Mouse (Mus musculus) midbrain, embryonic 14.5 days (tissue): ENCODE data around the gene Vmp1. TPM values are rescaled to one million over a fixed set of nuclear protein-coding genes. Genes with fewer than 3 reads are reported as not detected.

ENCODE experiments used
- ATAC-seq: fragments of 200-750 bp; cut with Nextera tagmentation; 2 replicates; pipeline ENCODE4 v1.8.0; 2017; ENCODE audit warnings: moderate number of reproducible peaks, moderate library complexity; ENCODE audit not compliant: low FRiP score, low TSS enrichment
- DNase-seq: peaks from one replicate; pipeline ENCODE4 v3.0.0-alpha.2; 2015
- H3K27ac ChIP-seq: fragments of 300-500 bp; sonication (generic); replicated peaks from 2 replicates; pipeline ENCODE4 v1.5.1; 2014; ENCODE audit warnings: mild to moderate bottlenecking, low read depth, low read length, moderate library complexity
- H3K27me3 ChIP-seq: fragments of 300-500 bp; sonication (generic); 2 replicates; pipeline ENCODE4 v1.6.1; 2014; ENCODE audit warnings: low read length, control low read depth, mixed read lengths; ENCODE audit not compliant: control insufficient read depth, insufficient read depth
- H3K36me3 ChIP-seq: fragments of 300-500 bp; sonication (generic); 2 replicates; pipeline ENCODE4 v1.6.1; 2014; ENCODE audit warnings: low read length, control low read depth; ENCODE audit not compliant: control insufficient read depth, insufficient read depth
- H3K4me1 ChIP-seq: fragments of 300-500 bp; sonication (generic); 2 replicates; pipeline ENCODE4 v1.6.1; 2014; ENCODE audit warnings: mild to moderate bottlenecking, antibody characterized with exemption, low read length, control low read depth; ENCODE audit not compliant: control insufficient read depth, insufficient read depth
- H3K4me2 ChIP-seq: fragments of 300-500 bp; sonication (generic); 2 replicates; pipeline ENCODE4 v1.6.1; 2014; ENCODE audit warnings: mild to moderate bottlenecking, low read length, moderate library complexity
- H3K4me3 ChIP-seq: fragments of 300-500 bp; sonication (generic); replicated peaks from 2 replicates; pipeline ENCODE4 v1.5.1; 2014; ENCODE audit warnings: low read depth, low read length
- H3K9ac ChIP-seq: fragments of 300-500 bp; sonication (generic); replicated peaks from 2 replicates; pipeline ENCODE4 v1.6.1; 2014; ENCODE audit warnings: mild to moderate bottlenecking, low read length, moderate library complexity
- H3K9me3 ChIP-seq: fragments of 300-500 bp; sonication (generic); 2 replicates; pipeline ENCODE4 v1.6.1; 2016; ENCODE audit warnings: low read length, control low read depth, mixed read lengths; ENCODE audit not compliant: control insufficient read depth
- WGBS: fragments of 180-500 bp; shearing (Covaris S2); extraction: QIAGEN DNeasy Blood & Tissue Kit; methylation state at CpG from one replicate; pipeline ENCODE4 v1.1.7; 2014; 5-methylcytosine and 5-hydroxymethylcytosine counted together
- polyA plus RNA-seq: library from polyadenylated mRNA; unstranded; fragments of >200 nt; fragmentation: Nextera tagmentation; extraction: Ambion mirVana; gene quantifications from 2 replicates; pipeline ENCODE4 v1.2.1, GENCODE M21; 2014

Gene Vmp1
- 129 TPM in 2 replicates for polyA plus RNA-seq

DNA sequence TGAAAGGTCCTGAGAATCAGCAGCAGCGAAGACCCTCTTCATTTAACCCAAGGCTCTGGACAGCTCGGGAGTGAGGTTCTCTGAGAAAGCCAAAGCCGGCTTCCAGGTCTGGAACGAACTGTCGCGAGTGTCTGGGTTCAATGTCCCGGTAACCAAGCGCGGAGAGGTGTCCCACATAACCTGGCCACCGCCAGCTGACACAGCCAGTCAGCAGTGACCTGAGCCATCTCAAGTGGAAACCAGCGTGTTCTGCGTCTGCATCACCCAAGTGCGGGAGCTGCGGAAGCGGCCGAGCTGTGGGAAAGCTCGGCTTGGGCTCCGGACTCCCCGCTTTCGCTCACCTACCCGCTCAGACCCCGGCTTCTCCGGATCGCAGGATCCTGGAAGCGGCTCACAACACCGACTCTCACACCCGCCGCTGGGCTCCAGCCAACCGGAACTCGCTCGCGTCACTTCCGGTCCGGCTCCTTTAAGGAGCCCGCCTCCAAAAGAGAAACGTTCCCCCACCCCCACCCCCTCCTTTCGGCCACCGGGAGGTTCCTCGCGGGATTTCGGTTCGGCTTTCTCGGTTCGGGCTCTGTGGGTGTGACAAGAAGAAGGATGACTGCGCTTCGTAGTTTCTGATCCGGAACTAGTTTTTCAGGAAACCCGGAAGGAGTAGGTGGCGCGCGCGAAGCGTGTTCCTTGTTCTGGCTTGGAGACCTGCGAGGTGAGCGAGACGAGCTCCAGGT lies at the start of gene Vmp1, which contains the start of gene Ptrh2:
Gene Vmp1 (minus strand): TSS at position 442 of the 731 bp plus-strand sequence.
Gene Ptrh2 (plus strand): TSS at position 591 of the 731 bp plus-strand sequence.
- under 1% methylated on average over 56 of the region's 56 CpGs for WGBS
- peak within 1 kb of the TSS; percentile 90 for H3K4me3 ChIP-seq

DNA sequence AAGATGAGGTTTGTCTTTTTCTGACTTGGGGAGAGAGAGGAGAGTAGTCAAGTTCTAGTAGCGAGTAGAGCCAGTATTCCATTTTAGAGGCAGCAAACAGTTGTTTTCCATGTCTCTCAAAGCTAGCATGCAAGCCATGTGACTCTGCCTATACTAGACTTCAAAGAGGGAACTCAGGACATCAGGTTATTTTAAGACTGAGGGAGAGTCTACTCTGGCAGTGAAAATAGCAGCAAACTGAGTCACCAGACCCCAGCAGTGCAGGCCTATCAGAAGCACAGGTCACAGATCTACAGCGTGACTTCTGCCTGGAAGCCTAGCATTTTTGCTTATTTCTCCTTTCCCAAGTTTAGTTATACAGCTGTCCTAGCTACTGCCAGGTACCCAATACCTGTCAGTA lies 47.8 kb upstream of the Vmp1 start:
- ATAC-seq (no peak), DNase-seq (no peak)
- H3K27ac ChIP-seq: no peak overlapping the region
- H3K4me2 ChIP-seq: no peak overlapping the region
- no peaks in the 10 kb centered on the region for H3K4me1 ChIP-seq
- peaks cover 54% of the 10 kb centered on the region for H3K36me3 ChIP-seq
- H3K27me3 ChIP-seq: no peaks in the 10 kb centered on the region
- no peaks in the 10 kb centered on the region for H3K9me3 ChIP-seq
- H3K4me3 ChIP-seq: no peak overlapping the region
- no peak overlapping the region for H3K9ac ChIP-seq
- WGBS: 95% methylated on average over 2 of the region's 2 CpGs

More for the DNA sequence above, at the start of gene Vmp1, which contains the start of gene Ptrh2:
- Histone ChIP-seq H3K36me3 (no peaks in the 10 kb centered on the region; the same call in 1 of the 2 replicates), H3K27ac (peak within 1 kb of the TSS; percentile 87), H3K27me3 (no peaks in the 10 kb centered on the region), H3K4me1 (peaks cover 28% of the 10 kb centered on the region), H3K4me2 (peak within 1 kb of the TSS; percentile 65), H3K9me3 (no peaks in the 10 kb centered on the region), H3K9ac (peak within 1 kb of the TSS; percentile 82)
- peak; percentile 89 for ATAC-seq
- DNase-seq: peak; percentile 98

GRCm38 (mm10) chr11:86725607-86726006 lies 42.0 kb upstream of the Vmp1 start:
- H3K9ac ChIP-seq: no peak overlapping the region
- H3K4me3 ChIP-seq: no peak overlapping the region
- no peaks in the 10 kb centered on the region for H3K27me3 ChIP-seq
- H3K36me3 ChIP-seq: peaks cover 71% of the 10 kb centered on the region
- ATAC-seq (no peak), DNase-seq (no peak)
- H3K9me3 ChIP-seq: no peaks in the 10 kb centered on the region
- H3K4me2 ChIP-seq: no peak overlapping the region
- H3K27ac ChIP-seq: no peak overlapping the region
- H3K4me1 ChIP-seq: no peaks in the 10 kb centered on the region

DNA sequence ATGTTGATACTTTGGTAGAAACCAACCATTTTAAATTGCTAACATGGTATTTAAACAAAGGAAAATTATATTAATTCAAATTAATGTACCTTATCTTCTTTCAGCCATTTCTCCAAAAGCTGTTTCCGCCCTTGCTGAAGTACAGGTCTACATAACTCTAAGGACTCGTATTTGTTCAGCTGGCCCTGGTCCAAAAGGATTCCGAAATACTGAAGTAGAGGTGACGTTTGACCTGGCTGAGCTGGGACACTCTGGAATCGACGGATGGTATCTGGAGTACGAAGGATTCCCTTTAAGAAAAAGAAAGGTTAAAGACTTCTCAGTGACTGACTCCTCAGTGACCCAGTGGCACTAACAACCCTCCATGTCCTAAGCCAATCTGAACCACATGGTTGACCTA lies 41.3 kb upstream of the Vmp1 start:
- no peak overlapping the region for H3K4me3 ChIP-seq
- 96% methylated on average over 7 of the region's 7 CpGs for WGBS
- H3K36me3 ChIP-seq: peaks cover 73% of the 10 kb centered on the region

GRCm38 (mm10) chr11:86724004-86724403 lies 40.4 kb upstream of the Vmp1 start:
- no peak overlapping the region for H3K27ac ChIP-seq
- no peak overlapping the region for H3K4me2 ChIP-seq
- H3K4me3 ChIP-seq: no peak overlapping the region
- H3K9me3 ChIP-seq: no peaks in the 10 kb centered on the region
- no peak for ATAC-seq
- WGBS: 90% methylated on average over 3 of the region's 3 CpGs
- H3K9ac ChIP-seq: no peak overlapping the region
- no peak for DNase-seq
- peaks cover 74% of the 10 kb centered on the region for H3K36me3 ChIP-seq
- no peaks in the 10 kb centered on the region for H3K27me3 ChIP-seq
- no peaks in the 10 kb centered on the region for H3K4me1 ChIP-seq

More for the DNA sequence above, 41.3 kb upstream of the Vmp1 start:
- ATAC-seq (no peak), DNase-seq (no peak)
- no peak overlapping the region for H3K9ac ChIP-seq
- no peaks in the 10 kb centered on the region for H3K9me3 ChIP-seq
- no peak overlapping the region for H3K4me2 ChIP-seq
- H3K4me1 ChIP-seq: no peaks in the 10 kb centered on the region
- H3K27ac ChIP-seq: no peak overlapping the region
- no peaks in the 10 kb centered on the region for H3K27me3 ChIP-seq

GRCm38 (mm10) chr11:86719390-86719789 lies 35.8 kb upstream of the Vmp1 start:
- Histone ChIP-seq H3K27me3 (no peaks in the 10 kb centered on the region), H3K27ac (no peak overlapping the region), H3K4me3 (no peak overlapping the region), H3K9me3 (no peaks in the 10 kb centered on the region), H3K9ac (no peak overlapping the region), H3K36me3 (peaks cover 79% of the 10 kb centered on the region), H3K4me2 (no peak overlapping the region), H3K4me1 (no peaks in the 10 kb centered on the region)
- 94% methylated on average over 8 of the region's 8 CpGs for WGBS
- DNase-seq (no peak), ATAC-seq (no peak)

- Histone ChIP-seq H3K9me3 (no peaks in the 10 kb centered on the region), H3K27me3 (no peaks in the 10 kb centered on the region), H3K36me3 (peaks cover 77% of the 10 kb centered on the region), H3K4me3 (no peak overlapping the region), H3K4me1 (no peaks in the 10 kb centered on the region), H3K4me2 (no peak overlapping the region), H3K9ac (no peak overlapping the region), H3K27ac (no peak overlapping the region)
- DNase-seq (no peak), ATAC-seq (no peak)
- 99% methylated on average over 3 of the region's 3 CpGs for WGBS
Measured at GRCm38 (mm10) chr11:86718369-86718768, 34.7 kb upstream of the Vmp1 start.

DNA sequence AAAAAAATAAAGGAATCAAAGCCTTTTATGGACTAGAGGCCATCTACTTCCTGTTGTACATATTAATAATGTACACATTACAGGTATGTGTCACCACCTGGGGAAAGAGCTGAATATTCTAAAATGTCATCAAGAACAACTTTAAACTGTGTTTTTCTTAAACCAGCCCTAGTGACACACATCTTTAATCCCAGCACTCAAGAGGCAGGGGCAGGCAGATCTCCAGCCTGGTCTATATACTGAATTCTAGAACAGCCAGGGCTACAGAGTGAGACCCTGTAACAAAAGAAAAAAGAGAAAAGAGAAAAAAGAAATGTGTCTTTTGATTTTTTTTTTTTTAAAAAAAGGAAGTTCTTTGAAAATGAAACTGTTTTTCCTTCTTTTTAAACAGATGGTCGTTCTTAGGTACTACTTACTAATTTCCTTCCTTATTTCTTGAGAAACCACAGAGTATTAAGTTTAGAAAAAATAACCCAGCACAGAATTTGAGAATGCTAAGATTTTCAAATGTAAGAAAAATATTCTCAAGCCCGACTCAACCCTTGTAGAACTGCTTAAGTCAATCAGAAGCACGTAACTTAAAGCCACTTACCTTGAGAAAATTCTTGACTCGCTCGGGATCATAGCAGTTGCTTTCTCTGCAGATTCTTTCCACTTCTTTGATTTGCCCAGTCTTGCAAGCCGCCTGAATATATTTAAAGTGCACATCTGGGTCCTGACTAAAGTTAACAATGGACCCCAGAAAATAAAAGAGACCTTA lies 33.9 kb upstream of the Vmp1 start:
- Histone ChIP-seq H3K9me3 (no peaks in the 10 kb centered on the region), H3K27ac (no peak overlapping the region), H3K4me1 (no peaks in the 10 kb centered on the region), H3K4me2 (no peak overlapping the region), H3K9ac (no peak overlapping the region), H3K27me3 (no peaks in the 10 kb centered on the region), H3K36me3 (peaks cover 74% of the 10 kb centered on the region), H3K4me3 (no peak overlapping the region)
- ATAC-seq: no peak
- 89% methylated on average over 6 of the region's 6 CpGs for WGBS
- no peak for DNase-seq
